Mouse (Mus musculus) inflammation-experienced regulatory T-cells, adult 16 weeks (primary cell): ENCODE data around the gene Zhx3. TPM values are rescaled to one million over a fixed set of nuclear protein-coding genes. Genes with fewer than 3 reads are reported as not detected.

Experiments
- polyA plus RNA-seq: library from polyadenylated mRNA; unstranded; fragments of 100-300 nt; shearing (Covaris generic); gene quantifications from one replicate; pipeline ENCODE4 v1.2.1, GENCODE M21; 2017

The Zhx3 gene
- polyA plus RNA-seq, result 4.3 TPM

DNA sequence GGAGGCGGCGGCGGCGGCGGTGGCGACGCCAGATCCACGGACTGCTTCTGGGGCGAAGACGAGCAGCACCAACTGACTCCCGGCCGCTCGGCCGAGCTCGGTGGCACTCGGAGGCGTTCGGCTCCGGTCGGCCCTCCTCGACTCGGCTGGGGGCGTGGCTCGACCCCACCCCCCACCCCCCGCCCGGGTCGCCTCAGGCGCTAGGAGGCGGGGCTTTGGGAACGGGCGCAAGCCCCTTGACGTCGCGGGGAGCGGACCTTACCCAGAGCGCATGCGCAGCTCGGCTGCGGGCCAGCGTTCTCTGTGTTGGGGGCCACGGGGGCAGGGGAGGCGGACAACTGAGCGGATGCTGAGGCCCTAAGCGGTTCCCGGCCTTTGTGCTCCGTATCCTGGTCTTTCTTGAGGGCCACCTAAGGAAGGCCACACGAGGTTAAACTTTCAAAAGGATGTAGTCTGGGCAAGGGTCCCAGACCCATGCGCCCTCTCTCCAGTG is at the start of gene Zhx3:
Gene Zhx3, minus strand, starts transcription at position 109 of the 493 bp plus-strand sequence.

DNA sequence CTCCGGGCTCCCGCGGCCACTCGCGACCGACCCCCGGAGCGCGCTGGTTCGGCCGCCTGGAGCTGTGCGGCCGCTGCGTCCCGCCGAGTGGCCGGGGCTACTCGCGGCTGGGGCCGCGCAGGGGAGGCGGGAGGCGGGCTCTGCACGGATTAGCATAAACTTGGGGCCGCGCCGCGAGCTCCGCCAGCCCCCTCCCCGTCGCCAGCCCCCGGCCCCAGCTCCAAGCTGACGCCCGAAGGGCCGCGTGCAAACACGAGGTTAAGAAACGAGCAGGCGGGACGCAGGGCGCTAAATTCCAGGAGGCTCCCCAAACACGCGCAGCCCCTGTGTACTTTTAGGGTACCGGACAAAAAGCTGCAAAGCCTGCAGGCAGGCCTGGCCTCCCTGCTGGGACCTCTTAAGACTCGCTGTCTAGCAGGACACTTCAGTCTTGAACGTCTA is 39.5 kb upstream of the Zhx3 start, which contains the start of gene Emilin3:
Gene Emilin3, minus strand, starts transcription at position 98 of the 441 bp plus-strand sequence.

DNA sequence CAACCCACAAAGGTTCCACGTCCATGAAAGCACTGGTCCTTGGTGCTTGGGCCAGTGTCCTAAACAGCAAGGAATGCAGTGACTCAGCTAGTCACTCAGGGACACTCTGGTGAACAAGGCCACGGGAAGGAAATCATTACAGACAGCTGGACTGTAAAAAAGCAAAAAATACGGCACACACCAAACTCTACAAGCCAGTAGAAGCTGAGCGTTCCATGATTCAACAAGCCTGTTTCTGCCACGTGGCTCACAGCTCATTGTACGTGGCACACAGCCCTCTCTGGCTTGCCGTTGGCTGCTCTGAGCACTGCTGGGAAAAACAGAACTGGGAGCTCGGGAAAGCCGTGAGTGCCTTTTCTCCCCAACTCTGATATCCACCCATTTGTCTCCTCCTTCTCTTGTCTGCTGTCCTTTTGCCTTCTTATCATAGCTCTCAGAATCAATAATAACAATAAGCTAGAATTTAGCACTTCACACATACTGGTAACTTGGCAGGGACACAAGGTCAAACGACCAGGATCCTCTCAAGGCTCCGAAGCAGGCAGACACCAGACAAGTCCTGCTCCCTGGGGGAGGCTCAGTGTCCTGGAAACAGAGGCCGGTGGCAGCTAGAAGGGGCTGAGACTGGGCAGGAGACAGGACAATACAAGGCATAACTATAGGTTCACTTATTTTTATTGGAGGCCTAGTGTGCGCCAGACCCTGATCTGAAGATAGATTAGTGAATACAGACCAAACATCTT is 7.8 kb upstream of the Zhx3 start, which contains the start of gene Lpin3:
Gene Lpin3, plus strand, starts transcription at position 218 of the 743 bp plus-strand sequence.

GRCm38 (mm10) chr2:160731117-160731838 is 141.5 kb downstream of the Zhx3 start, which contains the start of gene Plcg1:
Gene Plcg1, plus strand, starts transcription at chr2:160731300.

Other genes with a start within 250 kb of the Zhx3 start
- gene Top1, start 227.1 kb downstream of the Zhx3 start, polyA plus RNA-seq, result 59.7 TPM
- gene Plcg1, start 141.7 kb downstream of the Zhx3 start, polyA plus RNA-seq, result 51.1 TPM
- 1.7 TPM for gene Lpin3, start 7.7 kb upstream of the Zhx3 start, polyA plus RNA-seq
- gene Emilin3, start 39.3 kb upstream of the Zhx3 start, polyA plus RNA-seq, result not detected
- 61.7 TPM for gene Chd6, start 236.1 kb upstream of the Zhx3 start, polyA plus RNA-seq